Mouse (Mus musculus) frontal cortex, postnatal 14 days (tissue): ENCODE data around the gene Irx3.

Experiments used
- DNase-seq, 2 experiments: peaks; one replicate each; pipeline ENCODE4 v3.0.0; 2022; ENCODE audit warnings: low spot score in 2 of 2

Irx3 gene

DNA sequence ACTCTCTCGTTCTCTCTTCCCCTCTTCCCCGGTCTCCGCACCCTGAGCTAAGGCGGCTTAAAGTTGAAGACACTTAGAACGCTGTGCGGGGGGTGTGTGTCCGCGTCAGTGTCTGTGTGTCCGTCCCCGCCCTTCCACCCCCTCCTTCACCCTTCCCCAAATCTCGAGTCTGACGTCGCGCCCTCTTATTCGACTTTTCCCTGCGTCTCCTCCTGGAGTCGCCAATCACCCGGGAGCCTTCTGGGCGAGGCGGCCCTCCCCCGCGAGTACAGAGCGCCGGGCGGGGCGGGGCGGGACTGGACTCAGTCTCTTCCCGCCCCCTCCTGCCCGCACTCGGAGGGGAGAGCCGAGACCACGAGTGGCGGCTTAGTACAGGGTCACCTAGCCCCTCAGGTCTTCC, at the start of gene Irx3:
Gene Irx3 (minus strand): TSS at position 229 of the 400 bp plus-strand sequence.
- no peak for DNase-seq

- DNase-seq, result no peak
Observed at GRCm38 (mm10) chr8:91851359-91851758, 49.5 kb upstream of the Irx3 start.

- no peak for DNase-seq
Observed at GRCm38 (mm10) chr8:91849984-91850383, 48.1 kb upstream of the Irx3 start.

GRCm38 (mm10) chr8:91849529-91849928, 47.7 kb upstream of the Irx3 start:
- no peak for DNase-seq

DNA sequence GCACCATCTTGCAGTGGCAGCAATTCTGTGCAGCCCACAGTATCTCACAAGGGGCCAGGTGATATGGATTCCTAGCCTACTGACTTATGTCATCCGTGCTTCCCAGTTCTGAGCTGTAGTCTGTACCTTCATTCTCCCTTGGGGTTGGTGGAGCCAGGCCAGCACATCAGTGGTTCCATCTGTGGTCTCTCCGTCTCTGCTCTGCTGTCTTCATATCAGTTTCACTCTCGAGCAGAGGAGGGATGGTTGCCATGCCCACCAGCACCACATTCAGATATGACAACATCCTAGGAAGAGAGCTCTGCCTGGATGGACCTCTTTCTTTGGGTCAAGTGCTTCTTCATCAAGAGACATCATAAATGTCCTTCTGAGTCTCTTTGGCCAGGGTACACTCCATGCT, 43.8 kb upstream of the Irx3 start:
- peak in 1 of 2 experiments; percentile 11 for DNase-seq

- no peak for DNase-seq
Observed at GRCm38 (mm10) chr8:91837131-91837530, 35.3 kb upstream of the Irx3 start.

DNA sequence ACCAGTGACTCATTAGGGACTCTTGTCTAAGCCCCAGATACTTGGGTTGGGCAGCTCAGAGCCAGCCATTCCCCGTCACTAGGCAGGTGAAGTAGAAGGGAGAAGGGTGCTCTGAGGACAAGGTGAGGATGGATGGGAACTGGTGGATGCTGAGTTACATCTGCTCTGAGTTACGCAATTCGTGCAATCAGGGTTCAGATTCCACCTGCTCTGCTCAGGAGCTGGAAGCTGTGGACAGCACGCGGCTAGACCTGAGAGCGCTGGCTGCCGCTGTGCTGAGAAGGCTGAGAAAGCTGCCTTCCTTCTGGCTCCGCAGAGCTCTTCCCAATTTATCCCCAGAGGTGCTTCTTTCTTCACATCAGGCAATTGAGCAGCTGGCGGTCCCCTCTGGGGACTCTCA, 34.8 kb upstream of the Irx3 start:
- DNase-seq, result no peak

GRCm38 (mm10) chr8:91827661-91828060, 25.8 kb upstream of the Irx3 start:
- no peak for DNase-seq

DNA sequence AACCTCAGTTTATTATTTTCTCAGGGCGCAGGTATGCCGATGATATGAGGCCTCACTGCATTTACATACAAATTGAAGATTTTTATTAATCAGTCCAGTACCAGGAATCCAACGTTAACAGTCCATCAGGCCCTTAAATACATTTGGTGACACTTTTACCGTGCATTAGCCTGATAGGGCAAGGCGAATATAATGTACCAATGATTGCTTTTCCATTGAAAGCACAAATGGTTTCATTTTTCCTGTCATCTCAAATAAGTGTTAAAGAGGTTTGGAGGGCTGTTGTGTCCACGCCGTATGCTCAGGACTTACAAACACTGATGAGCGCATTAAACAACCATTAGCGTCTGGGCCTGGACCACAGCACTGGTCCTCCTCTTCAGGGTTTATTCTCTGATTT, 25.3 kb upstream of the Irx3 start:
- DNase-seq, result no peak

DNA sequence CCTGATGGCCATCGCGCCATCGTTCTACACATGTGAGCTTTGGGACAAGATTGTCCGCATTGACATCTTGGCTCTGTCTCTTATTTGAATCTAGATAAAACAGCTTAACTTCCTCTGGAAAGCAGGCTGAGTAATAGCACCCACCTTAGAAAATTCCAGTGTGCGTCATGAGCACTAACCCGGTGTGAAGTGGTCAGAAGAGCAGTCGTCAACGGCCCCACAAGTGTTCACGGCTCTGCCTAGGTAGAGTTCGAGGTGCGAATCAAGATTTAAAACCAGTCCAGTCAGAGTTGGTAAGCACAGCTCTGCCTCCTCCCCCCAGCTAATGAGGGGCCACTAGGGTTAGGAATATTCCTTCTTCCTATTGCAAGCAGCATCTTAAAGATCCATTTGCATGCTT, 21.5 kb upstream of the Irx3 start:
- DNase-seq, result no peak

DNA sequence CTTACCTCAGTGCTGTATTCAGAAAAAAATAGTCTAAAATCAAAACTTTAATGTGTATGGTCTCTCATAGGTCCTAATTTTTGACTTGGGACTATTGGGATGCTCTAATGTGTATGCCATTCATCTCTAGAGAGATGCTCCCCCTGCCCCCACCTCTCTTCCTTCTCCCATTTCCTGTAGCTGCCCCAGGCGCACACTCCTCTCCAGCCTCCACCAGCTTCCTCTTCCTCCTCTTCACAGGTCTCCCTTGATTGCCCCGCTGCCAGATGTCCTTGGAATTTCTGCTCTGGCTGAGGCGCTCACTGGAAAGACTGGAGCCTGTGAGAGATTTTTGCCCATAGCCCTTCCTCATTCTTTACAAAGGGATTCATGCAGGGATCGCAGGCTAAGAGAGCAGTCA, 20.9 kb upstream of the Irx3 start:
- DNase-seq, result no peak

GRCm38 (mm10) chr8:91821976-91822375, 20.1 kb upstream of the Irx3 start:
- no peak for DNase-seq

GRCm38 (mm10) chr8:91819778-91820177, 17.9 kb upstream of the Irx3 start:
- DNase-seq, result no peak

GRCm38 (mm10) chr8:91818784-91819183, 16.9 kb upstream of the Irx3 start:
- DNase-seq, result no peak

DNA sequence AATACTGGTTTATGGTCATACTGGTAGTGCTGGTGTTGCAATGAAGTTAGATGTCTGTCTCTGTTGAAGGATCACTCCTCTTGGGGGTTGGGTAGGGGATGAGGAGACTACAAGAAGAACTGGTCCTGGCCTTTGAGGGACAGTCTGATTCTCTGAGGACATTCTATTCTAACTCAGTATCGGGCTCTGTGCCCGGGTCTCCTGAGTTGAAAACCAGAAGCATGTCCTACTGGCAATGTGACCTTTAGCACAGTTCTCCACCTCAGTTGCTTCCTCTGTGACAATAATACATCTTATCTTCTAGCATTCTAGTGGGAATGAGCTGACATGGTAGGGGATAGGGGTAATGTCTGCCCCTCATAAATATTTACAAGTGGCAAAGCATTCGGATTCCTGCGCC, 12.2 kb upstream of the Irx3 start:
- no peak for DNase-seq

DNA sequence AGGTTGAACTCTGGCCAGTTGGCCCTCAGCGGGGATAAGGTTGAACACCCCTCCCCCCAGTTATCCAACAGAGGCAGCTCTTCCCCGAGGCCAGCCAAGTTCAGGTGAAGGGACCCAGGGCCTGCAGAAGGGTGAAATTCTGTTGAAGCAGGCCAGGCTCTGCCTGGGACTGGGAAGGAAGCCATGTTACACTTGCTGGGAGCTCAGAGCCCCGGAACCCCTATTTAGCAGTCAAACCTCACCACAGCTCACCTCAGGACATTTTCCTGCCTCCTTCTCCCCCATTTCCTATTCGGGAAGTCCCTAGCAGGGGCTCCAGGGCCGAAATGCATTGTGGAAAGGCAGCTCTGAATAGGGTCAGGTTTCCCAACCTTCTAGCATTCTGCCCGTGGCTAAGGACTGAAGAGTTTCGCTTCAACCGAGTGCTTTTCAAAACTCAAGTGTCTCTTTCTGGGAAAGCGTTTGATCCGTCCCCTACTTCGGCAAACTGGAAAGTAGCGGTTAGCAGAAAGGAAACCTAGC, 4.9 kb upstream of the Irx3 start:
- DNase-seq, result no peak

DNA sequence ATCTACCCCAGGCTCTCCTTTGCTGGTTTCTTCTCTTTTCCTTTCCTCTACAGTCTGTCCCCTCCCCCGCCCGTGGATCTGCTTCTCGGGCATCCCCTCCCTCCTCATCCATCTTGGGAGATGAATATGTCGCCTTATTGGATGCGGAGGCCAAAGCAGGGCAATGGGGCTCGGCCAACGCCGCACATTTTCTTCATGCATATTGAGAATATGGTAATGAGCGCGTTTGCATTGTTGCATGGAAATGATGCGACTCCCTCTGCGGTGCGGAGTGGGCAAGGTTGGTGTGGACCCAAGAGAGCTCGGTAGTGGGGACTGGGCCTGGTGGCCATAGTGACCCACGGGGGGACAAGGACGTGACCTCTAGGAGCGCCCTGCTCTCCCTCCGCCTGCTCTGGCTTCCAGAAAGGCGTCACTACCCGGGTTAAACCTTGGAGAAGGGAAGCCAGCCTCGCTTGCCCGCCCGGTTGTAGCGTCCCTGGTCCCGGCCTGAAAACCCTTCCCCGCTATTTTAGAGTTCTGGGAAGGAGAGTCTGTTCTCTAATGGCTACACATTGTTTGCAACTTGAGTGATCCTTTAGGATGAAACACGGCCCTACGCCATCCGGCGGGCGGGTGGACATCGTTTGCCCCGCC, 4.3 kb upstream of the Irx3 start:
- DNase-seq, result no peak

GRCm38 (mm10) chr8:91805254-91805671, 3.4 kb upstream of the Irx3 start:
- no peak for DNase-seq

DNA sequence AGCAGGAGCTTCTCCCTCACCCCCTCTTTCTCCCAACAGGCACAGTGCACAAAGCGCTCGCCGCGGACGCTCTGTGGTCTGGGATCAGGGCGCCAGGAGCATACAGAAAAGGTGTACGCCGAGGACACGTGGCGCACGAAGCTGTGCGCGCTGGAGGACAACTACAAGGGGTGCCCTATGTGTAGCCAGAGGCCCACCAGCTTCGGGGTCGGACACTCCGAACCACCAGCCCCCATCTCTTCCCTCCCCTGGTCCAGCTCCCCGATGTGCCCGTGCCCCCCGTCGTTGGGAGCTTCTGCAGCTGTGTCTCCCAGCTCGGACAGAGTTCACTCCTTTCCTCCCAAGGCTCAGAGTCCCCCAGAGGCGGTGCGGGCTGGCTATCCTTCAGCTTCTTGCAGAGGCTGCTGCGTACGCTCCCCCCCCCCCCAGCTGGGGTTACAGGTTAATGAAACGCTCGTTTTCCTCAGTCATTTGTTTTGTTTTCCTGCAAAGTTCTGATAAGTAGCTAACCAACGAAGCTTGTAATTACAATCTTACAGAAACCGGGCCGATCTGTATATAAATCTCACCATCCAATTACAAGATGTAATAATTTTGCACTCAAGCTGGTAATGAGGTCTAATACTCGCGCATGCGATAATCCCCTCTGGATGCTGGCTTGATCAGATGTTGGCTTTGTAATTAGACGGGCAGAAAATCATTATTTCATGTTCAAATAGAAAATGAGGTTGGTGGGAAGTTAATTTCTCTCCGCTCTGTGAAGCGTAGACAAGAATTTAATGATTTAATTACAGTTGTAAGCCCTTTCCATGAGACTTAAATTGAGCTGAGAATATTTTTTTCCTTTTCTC, 2.8 kb upstream of the Irx3 start:
- no peak for DNase-seq

DNA sequence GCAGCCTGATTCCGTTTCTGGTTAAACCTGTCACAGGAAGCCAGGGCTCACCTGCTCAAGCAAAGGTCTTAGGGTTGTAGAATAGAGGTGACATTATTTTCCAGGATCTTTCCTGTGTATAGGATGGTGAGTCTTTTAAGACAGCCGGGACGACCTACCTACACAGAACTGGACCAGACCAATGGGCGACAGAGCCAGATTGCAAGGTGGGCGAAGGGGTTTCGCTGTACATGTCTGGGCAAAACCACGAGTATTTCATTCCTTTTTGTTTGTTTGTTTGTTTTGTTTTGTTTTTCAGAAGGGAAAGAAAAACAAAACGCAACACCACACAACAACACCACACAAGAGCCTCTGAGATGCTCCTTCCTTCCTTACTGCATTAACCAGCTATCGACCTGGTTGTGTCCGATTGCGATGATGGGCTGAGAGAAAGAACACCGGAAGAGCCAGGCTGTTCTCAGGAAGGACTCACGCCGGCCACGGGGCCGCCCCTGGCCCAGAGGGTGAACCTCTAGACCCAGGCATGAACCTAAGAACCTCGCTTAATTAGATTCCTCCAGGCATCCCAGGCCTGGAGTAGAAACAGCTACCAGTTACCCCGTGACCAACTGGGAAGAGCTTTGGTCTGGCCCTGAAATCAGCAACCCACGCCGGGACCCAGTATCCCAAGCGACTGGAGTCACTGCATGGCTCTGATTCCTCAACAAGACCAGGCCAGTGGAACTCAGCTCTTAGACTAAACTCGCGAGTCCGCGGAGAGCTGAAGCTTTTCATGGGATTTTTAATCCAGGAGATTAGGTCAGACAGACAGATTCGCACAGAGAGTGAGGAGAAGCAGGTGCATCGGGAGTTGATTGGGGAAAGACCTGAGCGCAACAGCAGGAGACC, 1.9 kb upstream of the Irx3 start:
- no peak for DNase-seq

- no peak for DNase-seq
Observed at GRCm38 (mm10) chr8:91802401-91803322, 795 bp upstream of the Irx3 start.
